Mouse (Mus musculus): ENCODE data around the gene Rps6kc1. TPM values are rescaled to one million over a fixed set of nuclear protein-coding genes. Genes with fewer than 3 reads are reported as not detected.

The Rps6kc1 gene
- total RNA-seq, 2 experiments from 2014 or later = 81.0 to 82.7 TPM

- no peak for DNase-seq
Observed at GRCm38 (mm10) chr1:190832965-190833630, 78.5 kb downstream of the Rps6kc1 start.

GRCm38 (mm10) chr1:190831839-190832497, 79.6 kb downstream of the Rps6kc1 start:
- DNase-seq = peak in 1 of 2 experiments; percentile 46

- DNase-seq = no peak
Observed at GRCm38 (mm10) chr1:190826486-190827034, 85.0 kb downstream of the Rps6kc1 start.

- DNase-seq = no peak
Observed at GRCm38 (mm10) chr1:190823745-190824144, 87.8 kb downstream of the Rps6kc1 start.

- DNase-seq = no peak
Observed at GRCm38 (mm10) chr1:190816141-190816540, 95.4 kb downstream of the Rps6kc1 start.

GRCm38 (mm10) chr1:190810408-190810807, 101.2 kb downstream of the Rps6kc1 start:
- no peak for DNase-seq

- no peak for DNase-seq
Observed at GRCm38 (mm10) chr1:190808766-190809221, 102.8 kb downstream of the Rps6kc1 start.

- no peak for DNase-seq
Observed at GRCm38 (mm10) chr1:190806817-190807216, 104.8 kb downstream of the Rps6kc1 start.

- no peak for DNase-seq
Observed at GRCm38 (mm10) chr1:190798668-190799067, 112.9 kb downstream of the Rps6kc1 start.

GRCm38 (mm10) chr1:190797483-190798058, 114.0 kb downstream of the Rps6kc1 start:
- DNase-seq = no peak

GRCm38 (mm10) chr1:190796745-190797482, 114.7 kb downstream of the Rps6kc1 start:
- DNase-seq = peak in 1 of 2 experiments; percentile 43

- DNase-seq = no peak
Observed at GRCm38 (mm10) chr1:190791638-190792037, 119.9 kb downstream of the Rps6kc1 start.

- peak in 1 of 2 experiments; percentile 34 for DNase-seq
Observed at GRCm38 (mm10) chr1:190790720-190791119, 120.8 kb downstream of the Rps6kc1 start.

- no peak for DNase-seq
Observed at GRCm38 (mm10) chr1:190777660-190778059, 133.9 kb downstream of the Rps6kc1 start.

- no peak for DNase-seq
Observed at GRCm38 (mm10) chr1:190776260-190776659, 135.3 kb downstream of the Rps6kc1 start.

- no peak for DNase-seq
Observed at GRCm38 (mm10) chr1:190772088-190772885, 139.3 kb downstream of the Rps6kc1 start.

GRCm38 (mm10) chr1:190769748-190770147, 141.8 kb downstream of the Rps6kc1 start:
- DNase-seq = no peak

- DNase-seq = peak in 1 of 2 experiments; percentile 31
Observed at GRCm38 (mm10) chr1:190768307-190768706, 143.3 kb downstream of the Rps6kc1 start.

GRCm38 (mm10) chr1:190767621-190768020, 143.9 kb downstream of the Rps6kc1 start:
- DNase-seq = no peak

- no peak for DNase-seq
Observed at GRCm38 (mm10) chr1:190766800-190767199, 144.8 kb downstream of the Rps6kc1 start.

GRCm38 (mm10) chr1:190763756-190764155, 147.8 kb downstream of the Rps6kc1 start:
- DNase-seq = peak; percentile 35 to 43

GRCm38 (mm10) chr1:190761786-190762185, 149.8 kb downstream of the Rps6kc1 start:
- peak; percentile 15 to 17 for DNase-seq
